Mouse (Mus musculus) midbrain, embryonic 10.5 days (tissue): ENCODE results near the gene Rab8a. TPM values are rescaled to one million over a fixed set of nuclear protein-coding genes. Genes with fewer than 3 reads are reported as not detected.
A peak's percentile ranks its signal among the peaks of the same experiment; 100 is the strongest.
"Not testable (repeated sequence)": the region's sequence is repeated elsewhere in the genome, so short reads cannot be mapped to it uniquely, and the experiment has no call there.

Experiments
- DNase-seq: peaks from one replicate; pipeline ENCODE4 v3.0.0-alpha.2; 2017; ENCODE audit warnings: low spot score
- H3K27ac ChIP-seq: fragments of 300-500 bp; sonication (generic); replicated peaks from 2 replicates; pipeline ENCODE4 v1.5.1; 2016; ENCODE audit warnings: mild to moderate bottlenecking
- H3K27me3 ChIP-seq: fragments of 300-500 bp; sonication (generic); 2 replicates; pipeline ENCODE4 v1.6.1; 2016; ENCODE audit warnings: low read depth, mild to moderate bottlenecking; ENCODE audit not compliant: poor library complexity, severe bottlenecking
- H3K36me3 ChIP-seq: fragments of 300-500 bp; sonication (generic); 2 replicates; pipeline ENCODE4 v1.6.1; 2016; ENCODE audit warnings: mild to moderate bottlenecking, moderate library complexity
- H3K4me1 ChIP-seq: fragments of 300-500 bp; sonication (generic); 2 replicates; pipeline ENCODE4 v1.6.1; 2016
- H3K4me3 ChIP-seq: fragments of 300-500 bp; sonication (generic); 2 replicates; pipeline ENCODE4 v1.5.1; 2016; ENCODE audit warnings: mild to moderate bottlenecking, moderate library complexity
- H3K9me3 ChIP-seq: fragments of 300-500 bp; sonication (generic); replicated peaks from 2 replicates; pipeline ENCODE4 v1.6.1; 2016; ENCODE audit warnings: mild to moderate bottlenecking
- WGBS: fragments of 180-500 bp; shearing (Covaris S2); methylation state at CpG from one replicate; pipeline ENCODE4 v1.1.7; 2016; 5-methylcytosine and 5-hydroxymethylcytosine counted together
- polyA plus RNA-seq: library from polyadenylated mRNA; unstranded; fragments of >200 nt; fragmentation: Nextera tagmentation; extraction: Ambion mirVana; gene quantifications from 2 replicates; pipeline ENCODE4 v1.2.1, GENCODE M21; 2016

The Rab8a gene
- 133 and 145 TPM in 2 replicates for polyA plus RNA-seq

GRCm38 (mm10) chr8:72160707-72161697 is at the start of gene Rab8a:
Gene Rab8a, plus strand, starts transcription at chr8:72161200.
- Histone ChIP-seq H3K4me3 (peak within 1 kb of the TSS; percentile 88), H3K9me3 (no peaks in the 10 kb centered on the region), H3K36me3 (peaks cover 29% of the 10 kb centered on the region), H3K4me1 (peaks cover 22% of the 10 kb centered on the region), H3K27me3 (no peaks in the 10 kb centered on the region), H3K27ac (peak within 1 kb of the TSS; percentile 90)
- under 1% methylated on average over 81 of the region's 82 CpGs for WGBS
- peak; percentile 100 for DNase-seq

- no peaks in the 10 kb centered on the region for H3K9me3 ChIP-seq
- no peak for DNase-seq
- H3K27me3 ChIP-seq = no peaks in the 10 kb centered on the region
- no peaks in the 10 kb centered on the region for H3K36me3 ChIP-seq
- H3K4me3 ChIP-seq = no peak overlapping the region
- WGBS = 73% methylated on average over 3 of the region's 3 CpGs
- H3K4me1 ChIP-seq = no peaks in the 10 kb centered on the region
- H3K27ac ChIP-seq = no peak overlapping the region
Observed at GRCm38 (mm10) chr8:72112486-72112885, 48.5 kb upstream of the Rab8a start.

GRCm38 (mm10) chr8:72115202-72115601 is 45.8 kb upstream of the Rab8a start:
- H3K9me3 ChIP-seq = no peaks in the 10 kb centered on the region
- no peak for DNase-seq
- WGBS = 94% methylated on average over 2 of the region's 2 CpGs
- H3K4me3 ChIP-seq = no peak overlapping the region
- H3K4me1 ChIP-seq = no peaks in the 10 kb centered on the region
- H3K36me3 ChIP-seq = no peaks in the 10 kb centered on the region
- no peak overlapping the region for H3K27ac ChIP-seq
- no peaks in the 10 kb centered on the region for H3K27me3 ChIP-seq

GRCm38 (mm10) chr8:72118616-72119015 is 42.4 kb upstream of the Rab8a start:
- DNase-seq = no peak
- Histone ChIP-seq H3K4me3 (no peak overlapping the region), H3K36me3 (no peaks in the 10 kb centered on the region), H3K27ac (no peak overlapping the region), H3K4me1 (peaks cover 10% of the 10 kb centered on the region), H3K27me3 (no peaks in the 10 kb centered on the region), H3K9me3 (no peaks in the 10 kb centered on the region)
- WGBS = 53% methylated on average over 4 of the region's 4 CpGs

GRCm38 (mm10) chr8:72121486-72121885 is 39.5 kb upstream of the Rab8a start:
- not testable (repeated sequence) for DNase-seq, H3K4me3 ChIP-seq, H3K4me1 ChIP-seq, H3K36me3 ChIP-seq, H3K27ac ChIP-seq, H3K27me3 ChIP-seq, H3K9me3 ChIP-seq
- 62% methylated on average over 3 of the region's 3 CpGs for WGBS

- DNase-seq = no peak
- 41% methylated on average over 1 of the region's 1 CpGs for WGBS
- Histone ChIP-seq H3K27me3 (no peaks in the 10 kb centered on the region), H3K4me3 (no peak overlapping the region), H3K36me3 (no peaks in the 10 kb centered on the region), H3K27ac (no peak overlapping the region), H3K9me3 (no peaks in the 10 kb centered on the region), H3K4me1 (peaks cover 10% of the 10 kb centered on the region)
Observed at GRCm38 (mm10) chr8:72121997-72122396, 39.0 kb upstream of the Rab8a start.

GRCm38 (mm10) chr8:72127834-72128233 is 33.2 kb upstream of the Rab8a start:
- H3K9me3 ChIP-seq = no peaks in the 10 kb centered on the region
- H3K36me3 ChIP-seq = no peaks in the 10 kb centered on the region
- no peak overlapping the region for H3K4me3 ChIP-seq
- WGBS = 90% methylated on average over 1 of the region's 1 CpGs
- H3K27ac ChIP-seq = no peak overlapping the region
- H3K27me3 ChIP-seq = no peaks in the 10 kb centered on the region
- H3K4me1 ChIP-seq = peaks cover 6% of the 10 kb centered on the region; the same call in 1 of the 2 replicates
- DNase-seq = no peak

GRCm38 (mm10) chr8:72131251-72131650 is 29.7 kb upstream of the Rab8a start:
- no peaks in the 10 kb centered on the region for H3K36me3 ChIP-seq
- H3K27ac ChIP-seq = no peak overlapping the region
- no peak for DNase-seq
- WGBS = 65% methylated on average over 2 of the region's 2 CpGs
- no peak overlapping the region for H3K4me3 ChIP-seq
- H3K27me3 ChIP-seq = no peaks in the 10 kb centered on the region
- peaks cover 10% of the 10 kb centered on the region; the same call in 1 of the 2 replicates for H3K4me1 ChIP-seq
- no peaks in the 10 kb centered on the region for H3K9me3 ChIP-seq

GRCm38 (mm10) chr8:72131901-72132300 is 29.1 kb upstream of the Rab8a start:
- Histone ChIP-seq H3K9me3 (no peaks in the 10 kb centered on the region), H3K27ac (no peak overlapping the region)

GRCm38 (mm10) chr8:72132417-72132816 is 28.6 kb upstream of the Rab8a start:
- 0 out of 2 replicates have a peak, but pooled peaks cover under 1% of the 10 kb centered on the region for H3K36me3 ChIP-seq
- no peak for DNase-seq
- peaks cover 21% of the 10 kb centered on the region for H3K4me1 ChIP-seq
- no peak overlapping the region for H3K4me3 ChIP-seq
- no peak overlapping the region for H3K27ac ChIP-seq
- H3K9me3 ChIP-seq = no peaks in the 10 kb centered on the region
- H3K27me3 ChIP-seq = no peaks in the 10 kb centered on the region
- 93% methylated on average over 1 of the region's 1 CpGs for WGBS

More at GRCm38 (mm10) chr8:72131901-72132300, 29.1 kb upstream of the Rab8a start:
- DNase-seq = no peak
- 83% methylated on average over 2 of the region's 2 CpGs for WGBS
- peaks cover 16% of the 10 kb centered on the region for H3K4me1 ChIP-seq
- H3K36me3 ChIP-seq = no peaks in the 10 kb centered on the region
- H3K27me3 ChIP-seq = no peaks in the 10 kb centered on the region
- H3K4me3 ChIP-seq = no peak overlapping the region

GRCm38 (mm10) chr8:72132891-72133290 is 28.1 kb upstream of the Rab8a start:
- 76% methylated on average over 1 of the region's 1 CpGs for WGBS
- no peaks in the 10 kb centered on the region for H3K27me3 ChIP-seq
- H3K4me1 ChIP-seq = peaks cover 26% of the 10 kb centered on the region
- H3K4me3 ChIP-seq = no peak overlapping the region
- H3K36me3 ChIP-seq = peaks cover 4% of the 10 kb centered on the region; the same call in 1 of the 2 replicates
- H3K9me3 ChIP-seq = no peaks in the 10 kb centered on the region
- DNase-seq = no peak
- no peak overlapping the region for H3K27ac ChIP-seq

- Histone ChIP-seq H3K36me3 (peaks cover 10% of the 10 kb centered on the region), H3K27ac (no peak overlapping the region), H3K4me1 (peaks cover 29% of the 10 kb centered on the region), H3K27me3 (no peaks in the 10 kb centered on the region), H3K9me3 (no peaks in the 10 kb centered on the region), H3K4me3 (no peak overlapping the region)
- no peak for DNase-seq
- 83% methylated on average over 1 of the region's 1 CpGs for WGBS
Observed at GRCm38 (mm10) chr8:72133507-72133906, 27.5 kb upstream of the Rab8a start.
